Mouse (Mus musculus) ES-Bruce4 (cell line): ENCODE measurements around the gene Pcx. TPM values are rescaled to one million over a fixed set of nuclear protein-coding genes. Genes with fewer than 3 reads are reported as not detected.

Experiments
- H3K27ac ChIP-seq: 2 replicates; pipeline ENCODE4 v1.5.1; 2012; ENCODE audit warnings: low read length, inconsistent platforms; ENCODE audit not compliant: insufficient read depth
- H3K27me3 ChIP-seq: 2 replicates; pipeline ENCODE4 v1.6.1; 2012; ENCODE audit warnings: mild to moderate bottlenecking, low read length, inconsistent platforms; ENCODE audit not compliant: control insufficient read depth, poor library complexity, insufficient read depth, severe bottlenecking
- H3K36me3 ChIP-seq: 2 replicates; pipeline ENCODE4 v1.6.1; 2012; ENCODE audit warnings: inconsistent platforms, mild to moderate bottlenecking, low read length, moderate library complexity; ENCODE audit not compliant: control insufficient read depth, poor library complexity, insufficient read depth, severe bottlenecking
- H3K4me1 ChIP-seq: one replicate; pipeline ENCODE4 v1.8.1; 2011; ENCODE audit warnings: low read length; ENCODE audit not compliant: control insufficient read depth, insufficient read depth
- H3K4me3 ChIP-seq: 2 replicates; pipeline ENCODE4 v1.5.1; 2011; ENCODE audit warnings: low read depth, mild to moderate bottlenecking, low read length
- H3K9ac ChIP-seq: 2 replicates; pipeline ENCODE4 v1.6.1; 2012; ENCODE audit warnings: low read depth, mild to moderate bottlenecking, inconsistent platforms; ENCODE audit not compliant: poor library complexity, severe bottlenecking
- H3K9me3 ChIP-seq: replicated peaks from 2 replicates; pipeline ENCODE4 v1.6.1; 2012; ENCODE audit warnings: mild to moderate bottlenecking, low read length, inconsistent platforms; ENCODE audit not compliant: control insufficient read depth, poor library complexity, insufficient read depth, severe bottlenecking
- CTCF ChIP-seq: IDR thresholded peaks from one replicate; pipeline ENCODE4 v1.8.1; 2011; ENCODE audit warnings: low read depth, low read length
- EP300 ChIP-seq: IDR thresholded peaks from 2 replicates; pipeline ENCODE4 v1.6.1; 2011; ENCODE audit warnings: low read depth, low read length; ENCODE audit not compliant: insufficient read depth
- POLR2A ChIP-seq: IDR thresholded peaks from one replicate; pipeline ENCODE4 v1.8.1; 2011; ENCODE audit warnings: low read length; ENCODE audit not compliant: insufficient read depth
- polyA plus RNA-seq: library from polyadenylated mRNA; stranded (reverse); fragments of >200 nt; gene quantifications from 2 replicates; pipeline ENCODE4 v1.2.4, GENCODE M21; 2011; ENCODE audit warnings: low read depth; ENCODE audit not compliant: missing spikeins, insufficient read depth, insufficient read length

Pcx gene
- polyA plus RNA-seq, 1 experiment: 7.9 TPM

- Histone ChIP-seq H3K36me3 (peaks cover 8% of the 10 kb centered on the region), H3K9ac (no peak overlapping the region), H3K27me3 (no peaks in the 10 kb centered on the region), H3K4me1 (no peaks in the 10 kb centered on the region), H3K4me3 (no peak overlapping the region), H3K27ac (no peak overlapping the region), H3K9me3 (no peaks in the 10 kb centered on the region)
- TF ChIP-seq CTCF: no peak
- no peak for TF ChIP-seq EP300
- TF ChIP-seq POLR2A: no peak
Measured at GRCm38 (mm10) chr19:4620721-4621120, 110.4 kb downstream of the Pcx start.

- TF ChIP-seq CTCF: no peak
- no peak for TF ChIP-seq POLR2A
- no peak for TF ChIP-seq EP300
- H3K36me3 ChIP-seq: peaks cover 8% of the 10 kb centered on the region
- no peak overlapping the region for H3K4me3 ChIP-seq
- H3K27me3 ChIP-seq: no peaks in the 10 kb centered on the region
- no peaks in the 10 kb centered on the region for H3K9me3 ChIP-seq
- no peak overlapping the region for H3K9ac ChIP-seq
- no peak overlapping the region for H3K27ac ChIP-seq
- H3K4me1 ChIP-seq: no peaks in the 10 kb centered on the region
Measured at GRCm38 (mm10) chr19:4622780-4623179, 112.5 kb downstream of the Pcx start.

DNA sequence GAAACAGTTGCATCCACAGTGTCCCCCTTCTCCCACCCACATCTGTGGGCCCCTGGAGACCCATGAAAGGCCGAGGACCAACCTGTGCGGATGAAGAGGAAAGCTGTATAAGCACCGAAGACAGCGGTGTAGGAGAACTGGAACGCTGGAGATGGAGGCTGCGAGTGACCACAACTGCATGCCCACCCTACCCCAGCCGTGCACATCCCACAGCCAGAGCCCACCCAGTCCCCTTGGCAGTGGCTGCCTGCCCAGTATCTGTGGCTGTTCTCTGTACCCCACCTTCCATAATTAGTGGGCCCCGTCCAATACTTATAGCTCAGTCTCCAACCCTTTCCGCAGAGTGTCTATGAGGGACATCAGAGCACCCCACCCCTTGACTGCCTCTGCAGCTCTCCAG lies 113.1 kb downstream of the Pcx start:
- no peak overlapping the region for H3K9ac ChIP-seq
- H3K27ac ChIP-seq: no peak overlapping the region
- H3K4me1 ChIP-seq: no peaks in the 10 kb centered on the region
- no peak overlapping the region for H3K4me3 ChIP-seq
- TF ChIP-seq EP300 (no peak), POLR2A (no peak), CTCF (no peak)
- H3K9me3 ChIP-seq: no peaks in the 10 kb centered on the region
- H3K36me3 ChIP-seq: peaks cover 8% of the 10 kb centered on the region
- no peaks in the 10 kb centered on the region for H3K27me3 ChIP-seq

GRCm38 (mm10) chr19:4624006-4624405 lies 113.7 kb downstream of the Pcx start:
- Histone ChIP-seq H3K9me3 (no peaks in the 10 kb centered on the region), H3K27me3 (no peaks in the 10 kb centered on the region), H3K9ac (no peak overlapping the region), H3K4me1 (no peaks in the 10 kb centered on the region), H3K4me3 (no peak overlapping the region), H3K27ac (no peak overlapping the region), H3K36me3 (peaks cover 8% of the 10 kb centered on the region)
- TF ChIP-seq CTCF: no peak
- TF ChIP-seq POLR2A: no peak
- TF ChIP-seq EP300: no peak

GRCm38 (mm10) chr19:4624406-4625178 lies 114.3 kb downstream of the Pcx start:
- Histone ChIP-seq H3K4me1 (no peaks in the 10 kb centered on the region), H3K27me3 (no peaks in the 10 kb centered on the region), H3K9me3 (no peaks in the 10 kb centered on the region), H3K27ac (no peak overlapping the region), H3K9ac (peak overlapping the region; percentile 82), H3K4me3 (peak overlapping the region; percentile 95), H3K36me3 (peaks cover 8% of the 10 kb centered on the region)
- TF ChIP-seq CTCF: no peak
- no peak for TF ChIP-seq POLR2A
- TF ChIP-seq EP300: no peak

DNA sequence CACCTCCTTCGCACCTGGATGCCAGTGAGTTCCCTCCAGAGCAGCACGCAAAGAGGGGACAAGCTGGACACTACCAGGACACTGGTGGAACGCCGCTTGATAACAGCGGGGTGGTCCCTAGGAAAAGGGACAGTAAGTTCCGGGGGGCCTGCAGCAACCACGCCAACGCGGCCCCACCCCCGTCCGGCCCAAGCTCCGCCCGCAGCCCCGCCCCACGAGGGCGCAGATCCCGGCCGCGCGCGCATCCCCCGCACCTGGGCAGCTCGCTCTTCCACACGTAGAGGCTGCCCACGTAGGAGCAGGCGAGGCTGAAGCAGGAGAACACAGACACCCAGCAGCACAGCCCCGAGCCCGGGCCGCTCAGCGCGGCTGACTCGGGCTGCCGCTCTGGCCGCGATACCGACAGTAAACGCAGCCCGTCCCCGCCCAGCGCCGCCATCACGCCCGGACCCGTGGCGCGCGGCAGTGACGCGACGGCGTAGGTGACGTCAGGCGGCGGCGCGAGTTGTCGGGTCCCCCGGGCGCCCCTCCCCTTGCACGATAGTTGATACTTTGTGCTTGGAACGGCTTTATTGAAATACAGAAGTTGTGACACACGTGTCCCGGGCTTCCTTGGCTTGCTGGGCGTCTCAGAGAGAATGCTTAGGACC lies 115.0 kb downstream of the Pcx start, which contains the start of gene Rce1:
Gene Rce1 (minus strand): TSS at position 463 of the 650 bp plus-strand sequence.
- Histone ChIP-seq H3K27me3 (no peaks in the 10 kb centered on the region), H3K9ac (peak within 1 kb of the TSS; percentile 82), H3K27ac (peak within 1 kb of the TSS; percentile 40; the same call in 1 of the 2 replicates), H3K4me1 (no peaks in the 10 kb centered on the region), H3K4me3 (peak within 1 kb of the TSS; percentile 95), H3K36me3 (peaks cover 8% of the 10 kb centered on the region), H3K9me3 (no peaks in the 10 kb centered on the region)
- TF ChIP-seq POLR2A: no peak
- no peak for TF ChIP-seq EP300
- TF ChIP-seq CTCF: no peak
